Mouse (Mus musculus) brain, adult 2 months (tissue): ENCODE data around the gene Aff1.

Source experiments
- DNase-seq: peaks from one replicate; pipeline ENCODE4 v3.0.0; 2011; ENCODE audit warnings: low read depth, low spot score

Gene Aff1

GRCm38 (mm10) chr5:103726281-103726938 lies 34.2 kb downstream of the Aff1 start:
- peak; percentile 16 for DNase-seq

- DNase-seq = peak; percentile 15
Measured at GRCm38 (mm10) chr5:103727777-103728395, 35.7 kb downstream of the Aff1 start.

- DNase-seq = no peak
Measured at GRCm38 (mm10) chr5:103729225-103729624, 37.1 kb downstream of the Aff1 start.

GRCm38 (mm10) chr5:103730142-103730541 lies 38.0 kb downstream of the Aff1 start:
- no peak for DNase-seq

GRCm38 (mm10) chr5:103730727-103731126 lies 38.6 kb downstream of the Aff1 start:
- DNase-seq = no peak

- no peak for DNase-seq
Measured at GRCm38 (mm10) chr5:103732581-103732980, 40.4 kb downstream of the Aff1 start.

GRCm38 (mm10) chr5:103735411-103736112 lies 43.4 kb downstream of the Aff1 start:
- no peak for DNase-seq

- no peak for DNase-seq
Measured at GRCm38 (mm10) chr5:103736553-103737207, 44.5 kb downstream of the Aff1 start.

- DNase-seq = peak; percentile 14
Measured at GRCm38 (mm10) chr5:103737208-103738066, 45.3 kb downstream of the Aff1 start.

GRCm38 (mm10) chr5:103738509-103738908 lies 46.3 kb downstream of the Aff1 start:
- DNase-seq = no peak

GRCm38 (mm10) chr5:103739163-103739562 lies 47.0 kb downstream of the Aff1 start:
- no peak for DNase-seq

GRCm38 (mm10) chr5:103740093-103740902 lies 48.1 kb downstream of the Aff1 start:
- peak; percentile 20 for DNase-seq

- no peak for DNase-seq
Measured at GRCm38 (mm10) chr5:103740903-103741246, 48.7 kb downstream of the Aff1 start.

GRCm38 (mm10) chr5:103741443-103741842 lies 49.3 kb downstream of the Aff1 start:
- peak; percentile 18 for DNase-seq

GRCm38 (mm10) chr5:103741992-103742391 lies 49.8 kb downstream of the Aff1 start:
- no peak for DNase-seq

GRCm38 (mm10) chr5:103744531-103744930 lies 52.4 kb downstream of the Aff1 start:
- DNase-seq = no peak

- no peak for DNase-seq
Measured at GRCm38 (mm10) chr5:103745635-103746034, 53.5 kb downstream of the Aff1 start.

- no peak for DNase-seq
Measured at GRCm38 (mm10) chr5:103746561-103747085, 54.4 kb downstream of the Aff1 start.

GRCm38 (mm10) chr5:103747098-103747497 lies 54.9 kb downstream of the Aff1 start:
- DNase-seq = no peak

- DNase-seq = no peak
Measured at GRCm38 (mm10) chr5:103748343-103748742, 56.2 kb downstream of the Aff1 start.
